Mouse (Mus musculus): ENCODE data around the gene Ddx41. TPM values are rescaled to one million over a fixed set of nuclear protein-coding genes. Genes with fewer than 3 reads are reported as not detected.

Ddx41 gene
- polyA plus RNA-seq, 1 experiment, result 88.1 TPM

DNA sequence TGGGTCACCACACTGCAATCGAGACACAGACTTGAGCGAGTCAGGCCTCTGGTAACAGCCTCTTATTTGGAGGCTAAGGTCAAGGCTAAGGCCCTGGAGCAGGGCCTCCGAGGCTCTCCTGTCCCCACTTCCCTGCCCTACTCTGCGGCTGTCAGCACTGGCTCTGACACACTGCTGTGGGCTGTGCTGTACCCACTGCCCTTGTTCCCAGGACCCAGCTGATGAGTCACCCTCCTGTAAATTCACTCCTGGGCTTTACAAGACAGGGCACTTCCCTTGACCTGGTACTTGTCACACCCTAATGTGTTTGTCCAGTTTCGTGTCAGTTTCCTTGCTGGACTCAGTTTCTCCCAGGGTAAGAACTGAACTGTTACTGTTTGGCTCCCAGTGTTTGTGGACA is 12.0 kb upstream of the Ddx41 start:
- no peak for TF ChIP-seq GATA1 (IDR thresholded peaks at IDR 0.05; ENCODE audit: low read length)

DNA sequence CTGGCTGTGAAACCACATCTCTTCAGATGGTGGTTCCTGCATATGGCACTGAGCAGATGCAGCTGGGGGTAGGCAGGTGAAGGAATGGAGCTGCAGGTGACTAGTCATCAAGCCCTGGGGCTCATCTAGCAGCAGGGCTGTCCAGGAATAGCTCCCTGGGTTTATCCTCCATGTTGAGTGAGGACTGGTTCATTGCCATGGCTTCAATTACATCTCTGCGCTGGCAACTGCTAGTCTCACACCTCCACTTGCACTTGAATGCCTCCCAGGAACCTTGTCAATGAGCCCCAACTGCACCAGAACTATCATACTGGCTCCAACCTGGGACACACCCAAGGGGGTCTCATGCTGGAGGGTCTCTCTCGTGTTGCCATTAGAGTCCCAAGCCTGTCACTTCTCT is 11.5 kb upstream of the Ddx41 start:
- no peak for TF ChIP-seq GATA1 (IDR thresholded peaks at IDR 0.05; ENCODE audit: low read length)

DNA sequence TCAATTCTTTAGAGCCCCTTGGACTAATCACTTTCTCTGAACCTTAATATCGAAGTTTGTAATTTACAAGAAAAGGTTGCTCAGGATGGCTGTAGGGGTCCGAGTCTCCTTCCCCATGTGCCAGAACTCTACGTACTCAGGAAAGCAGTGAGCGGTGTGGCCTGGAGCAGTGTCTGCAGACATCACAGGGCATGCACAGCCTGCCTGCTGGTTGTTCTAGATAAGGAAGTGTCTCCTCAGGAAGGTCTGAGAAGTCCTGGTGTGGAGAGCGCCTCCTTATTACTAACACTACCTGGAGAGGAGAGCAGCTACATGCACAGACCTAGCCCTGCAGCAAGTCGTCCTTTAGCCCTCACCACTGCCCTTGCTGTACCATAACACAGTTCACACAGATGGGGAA is 8.3 kb upstream of the Ddx41 start:
- no peak for TF ChIP-seq GATA1 (IDR thresholded peaks at IDR 0.05; ENCODE audit: low read length)

DNA sequence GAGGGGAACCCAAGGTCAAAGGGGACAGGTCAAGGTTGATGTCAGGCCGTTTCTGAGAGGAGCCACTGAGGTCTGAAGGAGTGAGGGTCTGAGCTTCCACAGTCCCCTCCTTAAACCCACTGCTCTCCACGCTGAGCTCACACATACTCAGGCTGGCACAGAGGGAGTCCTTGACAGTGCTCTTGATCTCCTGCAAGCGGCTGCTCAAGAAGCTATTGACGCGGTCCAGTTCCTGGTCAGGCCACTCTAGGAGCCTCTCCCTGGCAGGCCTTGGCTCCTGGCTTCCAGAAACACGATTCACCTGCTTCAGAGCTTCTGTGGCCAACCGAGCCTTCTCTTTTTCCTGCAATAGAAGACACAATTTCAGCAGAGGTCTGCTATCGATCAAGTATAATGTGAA is 7.0 kb upstream of the Ddx41 start:
- TF ChIP-seq GATA1 (IDR thresholded peaks at IDR 0.05; ENCODE audit: low read length), result no peak

DNA sequence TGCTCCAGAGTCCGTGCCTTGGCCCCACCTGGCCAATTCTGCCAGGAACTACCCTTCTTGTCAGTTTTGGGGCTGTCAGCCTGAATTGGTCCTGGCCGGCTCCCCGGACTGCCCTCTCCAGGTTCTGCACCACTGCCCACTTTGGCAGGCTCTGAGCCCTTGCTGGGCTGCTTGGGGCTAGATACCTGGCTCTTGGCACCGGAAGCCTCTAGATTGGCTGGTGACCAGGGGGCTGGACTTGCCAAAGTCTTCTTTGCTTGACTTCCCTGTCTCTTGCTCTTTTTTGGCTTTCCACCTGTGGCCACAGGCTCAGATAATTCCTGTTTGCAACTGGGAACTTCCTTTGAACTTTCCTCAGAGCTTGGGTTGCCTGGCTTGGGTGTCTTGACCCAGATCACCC is 6.4 kb upstream of the Ddx41 start:
- no peak for TF ChIP-seq GATA1 (IDR thresholded peaks at IDR 0.05; ENCODE audit: low read length)

DNA sequence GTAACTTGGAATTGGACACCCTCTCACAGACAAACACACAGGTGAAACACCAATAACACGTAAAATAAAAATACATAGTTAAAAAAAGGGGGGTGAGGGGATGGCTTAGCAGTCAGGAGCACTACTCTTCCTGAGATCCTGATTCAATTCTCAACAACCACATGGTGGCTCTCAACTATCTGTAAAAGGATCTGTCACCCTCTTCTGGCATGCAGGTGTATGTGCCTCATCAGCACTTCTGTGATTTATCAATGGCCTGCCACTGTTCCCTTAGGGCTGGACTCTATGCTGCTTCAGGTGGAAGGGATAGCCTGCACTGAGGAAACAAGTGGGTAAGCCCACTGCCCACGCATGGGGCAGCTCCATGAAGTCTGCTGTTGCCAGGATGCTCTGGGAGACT is 4.5 kb upstream of the Ddx41 start:
- TF ChIP-seq GATA1 (IDR thresholded peaks at IDR 0.05; ENCODE audit: low read length), result no peak

DNA sequence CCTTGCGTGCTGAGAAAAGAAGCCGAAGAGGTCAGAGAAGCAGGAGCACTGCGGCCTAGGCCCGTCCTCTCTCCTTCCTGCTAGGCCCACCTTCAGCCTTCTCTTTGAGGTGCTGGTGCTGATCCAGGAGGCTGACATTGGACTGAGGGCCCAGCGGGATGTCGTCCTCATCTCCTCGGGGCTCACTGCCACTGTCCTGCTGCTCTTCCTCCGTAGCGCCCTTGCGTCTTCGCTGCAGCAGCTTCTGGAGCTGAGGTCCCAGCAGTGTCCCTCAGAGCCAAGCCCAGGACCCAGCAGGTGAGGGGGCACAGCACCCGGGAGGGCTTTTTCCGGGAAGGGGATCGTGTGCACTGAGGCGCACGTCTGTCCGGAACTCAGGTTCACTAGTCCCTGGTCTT is 663 bp downstream of the Ddx41 start:
- TF ChIP-seq GATA1 (IDR thresholded peaks at IDR 0.05; ENCODE audit: low read length), result no peak

DNA sequence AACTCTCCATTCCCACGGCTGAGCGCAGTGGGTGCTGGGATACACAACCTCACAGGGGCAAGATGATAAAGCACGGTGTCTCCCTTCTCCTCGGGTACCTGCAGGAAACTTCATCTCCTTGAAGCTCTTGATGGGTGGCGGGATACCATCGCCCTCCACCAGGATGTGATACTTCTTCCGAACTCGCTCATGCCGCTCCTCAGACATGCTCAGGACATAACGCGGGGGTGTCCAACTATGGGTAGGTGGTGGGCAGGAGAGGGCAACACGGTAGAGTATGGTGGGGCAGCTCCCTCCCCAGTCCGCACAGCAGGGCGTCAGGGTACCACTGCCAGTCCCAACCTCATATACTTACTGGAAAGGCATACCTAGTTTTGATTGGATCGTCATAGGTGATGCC is 1.3 kb downstream of the Ddx41 start:
- no peak for TF ChIP-seq GATA1 (IDR thresholded peaks at IDR 0.05; ENCODE audit: low read length)

DNA sequence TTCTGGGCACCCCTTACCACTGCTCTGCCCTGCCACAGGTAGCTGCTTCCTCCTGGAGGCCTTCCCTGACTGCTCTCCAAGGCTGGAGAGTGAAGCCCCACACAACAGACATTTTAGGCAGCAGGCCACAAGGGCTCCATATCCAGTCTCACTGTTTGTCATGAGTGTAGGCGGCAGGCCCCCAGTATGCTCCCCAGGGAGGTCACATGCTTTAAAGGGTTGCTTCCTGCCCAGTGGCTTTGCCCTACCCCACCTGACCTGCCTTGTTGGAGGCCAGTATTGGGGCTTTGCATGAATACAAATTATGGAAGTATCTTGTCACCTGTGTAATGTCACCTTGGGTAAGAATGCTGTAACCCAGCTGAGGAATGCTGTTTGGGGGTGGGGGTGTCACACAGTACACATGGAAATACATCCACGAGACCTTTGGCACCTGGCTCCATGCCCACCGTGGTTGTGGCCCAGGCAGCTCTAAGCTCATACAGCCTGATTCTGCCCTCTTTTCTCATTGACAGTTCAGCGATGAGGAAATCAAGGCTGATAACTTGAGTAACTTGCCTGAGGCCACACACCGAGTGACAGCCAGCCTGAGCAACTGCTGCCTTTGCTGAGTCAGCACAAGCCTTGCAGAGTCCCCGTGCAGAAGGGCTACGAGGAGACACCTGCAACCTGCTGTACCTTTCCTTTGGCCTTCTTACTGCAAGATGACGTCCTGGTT is 7.1 kb downstream of the Ddx41 start, which contains the start of gene Dok3:
Gene Dok3, minus strand, starts transcription at position 99 of the 718 bp plus-strand sequence.
- no peak for TF ChIP-seq GATA1 (IDR thresholded peaks at IDR 0.05; ENCODE audit: low read length)

DNA sequence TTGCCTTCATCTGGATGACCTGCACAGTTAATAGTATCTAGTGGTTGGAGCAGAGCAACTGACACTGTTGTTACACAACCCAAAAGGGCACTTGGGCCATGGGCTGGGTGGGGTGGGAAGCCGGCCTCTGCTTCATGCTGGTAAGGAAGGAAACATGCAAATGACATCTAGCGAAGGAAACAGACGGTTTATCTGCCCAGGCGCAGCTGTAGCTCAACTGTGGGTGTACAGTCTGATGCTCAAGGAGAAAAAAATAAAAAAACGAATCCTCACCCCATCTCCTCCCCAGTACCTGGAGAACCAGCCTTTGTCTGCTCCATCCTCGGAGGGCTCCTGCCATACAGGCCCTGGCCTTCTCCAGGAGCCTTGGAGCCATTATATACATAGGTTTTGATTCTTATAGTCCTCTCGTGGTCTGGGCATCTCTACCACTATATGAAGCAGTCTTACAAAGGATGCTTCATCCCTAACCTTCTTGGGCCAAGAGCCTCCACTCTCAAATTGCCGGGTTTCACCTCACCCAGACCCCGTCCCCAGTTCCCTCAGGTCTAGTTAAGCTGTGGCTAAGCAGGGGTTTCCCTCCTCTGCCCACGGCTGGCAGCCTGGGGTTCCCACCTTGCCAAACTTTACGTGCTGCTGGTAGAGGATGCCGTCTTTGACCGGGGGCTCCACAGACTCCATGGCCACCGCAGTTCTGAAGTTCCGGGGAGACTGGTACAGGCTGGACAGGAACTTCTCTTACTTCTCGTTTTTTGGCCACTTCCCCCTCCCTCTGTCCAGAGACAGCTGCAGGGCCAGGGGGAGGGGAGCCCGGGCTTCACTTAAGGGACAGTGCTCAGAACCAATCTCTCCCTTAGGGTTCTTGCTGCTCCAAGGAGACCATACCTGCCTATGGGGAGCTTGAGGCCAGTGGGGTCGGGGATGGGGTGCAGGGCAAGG is 8.4 kb downstream of the Ddx41 start:
- no peak for TF ChIP-seq GATA1 (IDR thresholded peaks at IDR 0.05; ENCODE audit: low read length)

DNA sequence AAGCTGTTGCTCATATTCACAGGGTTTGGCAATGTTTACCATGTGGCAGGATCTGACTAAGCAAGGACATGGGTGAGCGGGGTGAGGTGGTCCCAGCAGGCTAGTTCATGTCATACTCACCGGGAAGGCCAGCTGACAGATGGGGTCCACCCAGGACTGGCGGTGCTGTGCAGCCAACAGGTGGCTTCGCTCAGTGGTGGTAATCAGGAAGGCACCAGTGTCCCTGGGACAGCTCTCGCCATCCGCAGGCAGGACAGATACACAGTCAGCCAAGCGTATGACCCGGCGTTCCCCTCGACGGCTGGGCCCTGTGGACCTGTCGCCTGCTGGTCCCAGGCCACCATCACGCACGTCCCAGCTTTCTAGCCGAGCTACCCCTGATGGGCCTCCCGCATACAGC is 9.2 kb downstream of the Ddx41 start:
- TF ChIP-seq GATA1 (IDR thresholded peaks at IDR 0.05; ENCODE audit: low read length), result no peak

DNA sequence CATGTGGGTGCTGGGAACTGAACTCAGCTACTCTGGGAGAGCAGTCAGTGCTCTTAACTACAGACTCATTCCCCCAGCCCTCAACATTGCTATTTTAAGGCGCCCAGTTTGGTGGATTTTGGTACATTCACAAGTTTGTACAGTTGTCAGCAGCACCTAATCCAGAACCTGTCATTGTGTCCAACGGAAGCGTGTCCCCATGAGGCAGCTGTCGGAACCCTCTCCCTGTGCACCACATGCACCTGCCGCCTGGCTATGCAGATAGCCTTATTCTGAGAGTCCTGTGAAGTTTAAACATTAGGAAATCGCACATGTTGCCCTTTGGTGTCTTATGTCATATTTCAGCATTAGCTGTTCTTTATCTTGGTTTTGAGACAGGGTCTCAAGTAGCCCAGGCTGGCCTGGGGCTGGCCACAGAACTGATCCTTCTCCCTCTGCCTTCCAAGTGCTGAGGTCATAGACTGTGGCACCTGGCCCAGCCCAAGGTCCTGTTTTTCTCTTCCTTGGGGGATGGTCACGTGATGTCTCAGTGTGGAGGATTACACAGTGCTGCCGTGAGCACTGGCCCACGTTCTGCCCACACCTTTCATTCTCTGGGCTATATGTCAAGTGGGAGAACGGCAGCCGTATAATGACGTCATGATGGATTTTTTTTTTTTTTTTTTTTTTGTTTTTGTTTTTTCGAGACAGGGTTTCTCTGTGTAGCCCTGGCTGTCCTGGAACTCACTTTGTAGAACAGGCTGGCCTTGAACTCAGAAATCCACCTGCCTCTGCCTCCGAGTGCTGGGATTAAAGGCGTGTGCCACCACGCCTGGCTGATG is 10.5 kb downstream of the Ddx41 start:
- no peak for TF ChIP-seq GATA1 (IDR thresholded peaks at IDR 0.05; ENCODE audit: low read length)

DNA sequence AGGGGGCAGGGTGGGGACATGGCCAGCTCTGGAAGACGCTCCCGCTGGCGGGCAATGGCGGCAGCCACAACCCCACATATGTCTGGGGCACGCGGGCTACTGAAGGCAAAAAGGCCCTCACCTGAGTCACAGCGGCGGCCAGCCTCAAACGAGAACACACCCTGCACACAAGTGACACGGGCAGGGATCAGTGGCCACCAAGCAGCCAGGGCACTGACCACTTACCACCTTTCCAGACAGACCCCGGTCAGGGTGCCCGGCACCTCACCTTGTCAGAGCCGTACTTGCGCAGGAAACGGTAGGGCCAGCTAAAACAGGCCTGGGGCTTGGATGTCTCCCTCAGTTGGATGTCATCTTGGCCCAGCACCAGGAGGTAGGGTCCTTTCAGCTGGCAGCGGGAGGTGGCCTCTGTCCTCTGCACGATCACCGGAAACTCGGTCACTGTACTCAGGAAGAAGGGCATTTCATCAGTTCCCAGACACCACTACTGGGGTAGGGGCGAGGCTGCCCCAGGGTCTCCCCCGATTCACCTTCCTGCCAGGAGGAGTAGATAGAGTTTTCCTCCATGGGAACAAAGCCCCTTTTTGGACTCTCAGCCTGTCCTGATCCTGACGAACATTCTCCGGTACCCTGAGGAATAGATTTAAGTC is 12.4 kb downstream of the Ddx41 start:
- TF ChIP-seq GATA1 (IDR thresholded peaks at IDR 0.05; ENCODE audit: low read length), result no peak

DNA sequence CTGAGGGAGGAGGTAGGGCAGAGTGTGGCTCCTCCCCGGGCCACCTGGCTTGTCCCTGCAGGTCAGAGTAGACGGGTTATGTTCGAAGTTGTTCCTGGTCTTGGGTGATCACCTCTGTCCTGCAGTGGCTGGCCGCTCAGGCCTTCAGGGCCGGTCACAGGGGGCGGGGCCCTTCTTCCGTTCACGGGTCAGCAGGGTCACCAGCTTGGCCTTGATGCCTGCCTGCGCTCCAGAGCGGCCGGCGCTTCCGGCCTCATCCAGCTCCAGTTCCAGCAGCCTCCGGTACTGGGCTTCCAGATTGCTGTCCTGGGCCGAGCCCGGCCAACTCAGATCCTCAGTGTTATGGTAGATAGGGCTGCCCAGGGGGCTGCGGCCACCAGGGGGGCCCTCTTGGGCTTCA is 13.2 kb downstream of the Ddx41 start:
- TF ChIP-seq GATA1 (IDR thresholded peaks at IDR 0.05; ENCODE audit: low read length), result no peak

DNA sequence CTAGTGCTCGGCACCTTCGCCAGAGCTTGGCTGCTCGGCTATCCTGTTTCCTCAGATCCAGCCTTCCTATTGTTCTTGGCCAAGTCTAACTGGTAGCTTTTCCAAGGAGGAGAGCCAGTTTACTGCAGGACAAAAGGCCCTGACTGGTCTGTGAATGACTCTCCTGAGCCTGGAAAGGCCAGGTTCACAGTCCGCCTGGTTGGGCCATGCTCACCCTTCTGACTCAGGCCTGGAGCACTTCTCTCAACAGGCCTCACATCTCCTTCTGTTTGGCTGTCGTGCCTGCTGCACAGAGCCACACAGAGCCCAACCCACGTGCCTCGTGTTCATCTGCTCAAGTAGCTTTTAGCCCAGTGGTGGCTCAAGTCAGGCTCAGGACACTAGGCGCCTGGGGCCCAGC is 13.7 kb downstream of the Ddx41 start:
- TF ChIP-seq GATA1 (IDR thresholded peaks at IDR 0.05; ENCODE audit: low read length), result no peak

Data from G1E-ER4 (cell line).